Mouse (Mus musculus) heart, embryonic 11.5 days (tissue): ENCODE measurements at regions not wholly inside any gene's neighbourhood (a gene's known extent, or its start where the extent isn't known, plus 50 kb on each side); places are given as distances from the start of the nearest gene placed in this dataset.

ENCODE experiments used
- ATAC-seq: fragments of 200-750 bp; cut with Nextera tagmentation; replicated peaks from 2 replicates; pipeline ENCODE4 v1.8.0; 2017; ENCODE audit warnings: moderate library complexity; ENCODE audit not compliant: insufficient number of reproducible peaks, low FRiP score, low TSS enrichment
- H3K27ac ChIP-seq: fragments of 300-500 bp; sonication (generic); 2 replicates; pipeline ENCODE4 v1.5.1; 2014; ENCODE audit warnings: mild to moderate bottlenecking, low read depth, low read length
- H3K27me3 ChIP-seq: fragments of 300-500 bp; sonication (generic); 2 replicates; pipeline ENCODE4 v1.6.1; 2014; ENCODE audit warnings: mild to moderate bottlenecking, low read length, mixed read lengths; ENCODE audit not compliant: control insufficient read depth, insufficient read depth
- H3K36me3 ChIP-seq: fragments of 300-500 bp; sonication (generic); 2 replicates; pipeline ENCODE4 v1.6.1; 2014; ENCODE audit warnings: mild to moderate bottlenecking, low read length, moderate library complexity, mixed read lengths; ENCODE audit not compliant: control insufficient read depth, insufficient read depth
- H3K4me1 ChIP-seq: fragments of 300-500 bp; sonication (generic); 2 replicates; pipeline ENCODE4 v1.6.1; 2014; ENCODE audit warnings: low read length; ENCODE audit not compliant: control insufficient read depth, insufficient read depth
- H3K4me2 ChIP-seq: fragments of 300-500 bp; sonication (generic); 2 replicates; pipeline ENCODE4 v1.6.1; 2014; ENCODE audit warnings: mild to moderate bottlenecking, moderate library complexity
- H3K4me3 ChIP-seq: fragments of 300-500 bp; sonication (generic); 2 replicates; pipeline ENCODE4 v1.5.1; 2014; ENCODE audit warnings: low read depth, low read length
- H3K9ac ChIP-seq: fragments of 300-500 bp; sonication (generic); 2 replicates; pipeline ENCODE4 v1.6.1; 2014; ENCODE audit warnings: mild to moderate bottlenecking, low read depth, low read length, moderate library complexity
- H3K9me3 ChIP-seq: fragments of 300-500 bp; sonication (generic); replicated peaks from 2 replicates; pipeline ENCODE4 v1.6.1; 2016; ENCODE audit warnings: low read length; ENCODE audit not compliant: control insufficient read depth
- WGBS: fragments of 180-500 bp; shearing (Covaris S2); extraction: QIAGEN DNeasy Blood & Tissue Kit; methylation state at CpG from one replicate; pipeline ENCODE4 v1.1.7; 2014; ENCODE audit not compliant: insufficient replicate concordance; 5-methylcytosine and 5-hydroxymethylcytosine counted together

- Histone ChIP-seq H3K27ac (no peak overlapping the region), H3K4me3 (no peak overlapping the region), H3K4me1 (no peaks in the 10 kb centered on the region), H3K9me3 (no peaks in the 10 kb centered on the region), H3K27me3 (no peaks in the 10 kb centered on the region), H3K36me3 (no peaks in the 10 kb centered on the region), H3K9ac (no peak overlapping the region), H3K4me2 (no peak overlapping the region)
- ATAC-seq = no peak
- 84% methylated on average over 1 of the region's 1 CpGs for WGBS
Observed at GRCm38 (mm10) chr13:5740805-5741204, 120.5 kb upstream of the Klf6 start.

GRCm38 (mm10) chr13:5744949-5745348, 116.3 kb upstream of the Klf6 start:
- Histone ChIP-seq H3K36me3 (no peaks in the 10 kb centered on the region), H3K4me1 (no peaks in the 10 kb centered on the region), H3K27me3 (no peaks in the 10 kb centered on the region), H3K27ac (no peak overlapping the region), H3K9ac (no peak overlapping the region), H3K4me2 (no peak overlapping the region), H3K9me3 (no peaks in the 10 kb centered on the region), H3K4me3 (no peak overlapping the region)
- no peak for ATAC-seq
- 82% methylated on average over 6 of the region's 6 CpGs for WGBS

GRCm38 (mm10) chr13:5757176-5757575, 104.1 kb upstream of the Klf6 start:
- H3K9me3 ChIP-seq = no peaks in the 10 kb centered on the region
- ATAC-seq = no peak
- H3K4me2 ChIP-seq = no peak overlapping the region
- no peak overlapping the region for H3K4me3 ChIP-seq
- WGBS = 80% methylated on average over 3 of the region's 3 CpGs
- H3K27ac ChIP-seq = no peak overlapping the region
- no peaks in the 10 kb centered on the region for H3K36me3 ChIP-seq
- no peaks in the 10 kb centered on the region for H3K27me3 ChIP-seq
- no peak overlapping the region for H3K9ac ChIP-seq
- no peaks in the 10 kb centered on the region for H3K4me1 ChIP-seq

- Histone ChIP-seq H3K4me3 (no peak overlapping the region), H3K27me3 (no peaks in the 10 kb centered on the region), H3K36me3 (no peaks in the 10 kb centered on the region), H3K4me2 (no peak overlapping the region), H3K27ac (no peak overlapping the region), H3K4me1 (no peaks in the 10 kb centered on the region), H3K9me3 (no peaks in the 10 kb centered on the region), H3K9ac (no peak overlapping the region)
- WGBS = 88% methylated on average over 1 of the region's 1 CpGs
- ATAC-seq = no peak
Observed at GRCm38 (mm10) chr13:5757963-5758362, 103.3 kb upstream of the Klf6 start.

GRCm38 (mm10) chr13:5760030-5760429, 101.3 kb upstream of the Klf6 start:
- Histone ChIP-seq H3K4me1 (no peaks in the 10 kb centered on the region), H3K27ac (no peak overlapping the region), H3K9me3 (no peaks in the 10 kb centered on the region), H3K4me2 (no peak overlapping the region), H3K4me3 (no peak overlapping the region), H3K9ac (no peak overlapping the region), H3K36me3 (no peaks in the 10 kb centered on the region), H3K27me3 (no peaks in the 10 kb centered on the region)
- ATAC-seq = no peak

GRCm38 (mm10) chr13:5766394-5766793, 94.9 kb upstream of the Klf6 start:
- Histone ChIP-seq H3K9me3 (no peaks in the 10 kb centered on the region), H3K27me3 (no peaks in the 10 kb centered on the region), H3K4me1 (0 out of 2 replicates have a peak, but pooled peaks cover 2% of the 10 kb centered on the region), H3K4me3 (no peak overlapping the region), H3K4me2 (no peak overlapping the region), H3K36me3 (no peaks in the 10 kb centered on the region), H3K27ac (no peak overlapping the region), H3K9ac (no peak overlapping the region)
- ATAC-seq = no peak
- 62% methylated on average over 6 of the region's 6 CpGs for WGBS

- Histone ChIP-seq H3K4me2 (no peak overlapping the region), H3K27me3 (no peaks in the 10 kb centered on the region), H3K27ac (no peak overlapping the region)
Observed at GRCm38 (mm10) chr13:5767202-5767601, 94.1 kb upstream of the Klf6 start.

GRCm38 (mm10) chr13:5768699-5769098, 92.6 kb upstream of the Klf6 start:
- no peaks in the 10 kb centered on the region for H3K9me3 ChIP-seq
- H3K36me3 ChIP-seq = no peaks in the 10 kb centered on the region
- no peak overlapping the region for H3K4me3 ChIP-seq
- H3K27ac ChIP-seq = no peak overlapping the region
- H3K9ac ChIP-seq = no peak overlapping the region
- H3K4me1 ChIP-seq = 0 out of 2 replicates have a peak, but pooled peaks cover 2% of the 10 kb centered on the region
- H3K27me3 ChIP-seq = no peaks in the 10 kb centered on the region
- ATAC-seq = no peak
- WGBS = 90% methylated on average over 2 of the region's 2 CpGs
- no peak overlapping the region for H3K4me2 ChIP-seq

More at GRCm38 (mm10) chr13:5767202-5767601, 94.1 kb upstream of the Klf6 start:
- H3K9me3 ChIP-seq = no peaks in the 10 kb centered on the region
- ATAC-seq = no peak
- no peak overlapping the region for H3K9ac ChIP-seq
- 0 out of 2 replicates have a peak, but pooled peaks cover 2% of the 10 kb centered on the region for H3K4me1 ChIP-seq
- H3K36me3 ChIP-seq = no peaks in the 10 kb centered on the region
- 60% methylated on average over 1 of the region's 1 CpGs for WGBS
- H3K4me3 ChIP-seq = no peak overlapping the region

- no peak overlapping the region for H3K9ac ChIP-seq
- ATAC-seq = no peak
- H3K27me3 ChIP-seq = no peaks in the 10 kb centered on the region
- H3K36me3 ChIP-seq = no peaks in the 10 kb centered on the region
- no peak overlapping the region for H3K4me2 ChIP-seq
- H3K4me3 ChIP-seq = no peak overlapping the region
- 54% methylated on average over 7 of the region's 7 CpGs for WGBS
- H3K9me3 ChIP-seq = no peaks in the 10 kb centered on the region
- no peak overlapping the region for H3K27ac ChIP-seq
- 0 out of 2 replicates have a peak, but pooled peaks cover 2% of the 10 kb centered on the region for H3K4me1 ChIP-seq
Observed at GRCm38 (mm10) chr13:5769283-5770260, 91.7 kb upstream of the Klf6 start.
